Comparison of ENCODE assay signal across 8 mouse cellular contexts in genomic region chr17:80168425-80169182, GRCm38 (mm10). TPM values are rescaled to one million over a fixed set of nuclear protein-coding genes. Genes with fewer than 3 reads are reported as not detected.
DNase-seq lines count a peak whose midpoint lies in the region; ATAC-seq lines count a peak whose summit lies in the region.

No protein-coding gene starts in this region.

- no peaks in the 10 kb centered on the region for H3K36me3 ChIP-seq in hindbrain, embryonic 15.5 days

- no peaks in the 10 kb centered on the region for H3K9me3 ChIP-seq in hindbrain, embryonic 15.5 days

- peak overlapping the region; percentile 5; the same call in 1 of the 2 replicates for H3K4me3 ChIP-seq in hindbrain, embryonic 15.5 days

- no peak overlapping the region for H3K9ac ChIP-seq in hindbrain, embryonic 15.5 days

- ATAC-seq in hindbrain, embryonic 15.5 days (ENCODE audit: low FRiP score, low read depth): peak; percentile 84
- ATAC-seq in activated CD4-positive, CD25-positive, alpha-beta regulatory T cell, adult 4 months: no peak

- peaks cover 22% of the 10 kb centered on the region for H3K4me1 ChIP-seq in hindbrain, embryonic 15.5 days (replicated peaks)

- H3K4me2 ChIP-seq in hindbrain, embryonic 15.5 days: peak overlapping the region; percentile 47

- H3K27me3 ChIP-seq in hindbrain, embryonic 15.5 days: no peaks in the 10 kb centered on the region

- H3K27ac ChIP-seq in hindbrain, embryonic 15.5 days (replicated peaks): peak overlapping the region; percentile 77

- DNase-seq in adrenal gland, postnatal 10 days: peak; percentile 34
- DNase-seq in adrenal gland, adult 18-20 months (ENCODE audit: low spot score in 2 of 2): no peak
- peak; percentile 66 to 72 for DNase-seq in cerebellum, postnatal 10 days
- DNase-seq in frontal cortex, postnatal 14 days (ENCODE audit: low spot score in 2 of 2): peak; percentile 50 to 61
- DNase-seq in left cerebral cortex, postnatal 36 days (ENCODE audit: low spot score in 2 of 2): peak; percentile 65 to 76
- DNase-seq in right cerebral cortex, adult 18-20 months: peak; percentile 79

- intact Hi-C loops in left cerebral cortex, postnatal 36 days (cut with DNase I): loop anchor here (2.0 kb wide), 1 partner anchor 106 kb away; the partner anchor contains the start of gene Hnrnpll

- WGBS in hindbrain, embryonic 15.5 days: 14% methylated on average over 16 of the region's 16 CpGs

RNA-seq across cellular contexts. Expression of gene Srsf7, which starts 38.5 kb away (rescaled TPM):
- 100 to 1,000 TPM; 101 to 117 TPM for total RNA-seq in adrenal gland, postnatal 10 days (2021)
- total RNA-seq in adrenal gland, adult 18-20 months (2021): 100 to 1,000 TPM; 124 to 133 TPM
- polyA plus RNA-seq in hindbrain, embryonic 15.5 days (2015; fragmentation: Nextera tagmentation; extraction: Ambion mirVana): 372 and 395 TPM in 2 replicates
- 100 to 1,000 TPM in 1 of 2 experiments, 10 to 100 TPM in 1; 86.3 to 112 TPM for total RNA-seq in left cerebral cortex, postnatal 36 days (2021)
- polyA plus RNA-seq in activated CD4-positive, CD25-positive, alpha-beta regulatory T cell, adult 4 months (2017; shearing (Covaris generic)): 100 to 1,000 TPM; 467 to 529 TPM

RNA-seq across cellular contexts. Expression of gene Ttc39d, which starts 38.7 kb away (rescaled TPM):
- not detected for total RNA-seq in adrenal gland, postnatal 10 days (2021)
- total RNA-seq in adrenal gland, adult 18-20 months (2021): not detected
- polyA plus RNA-seq in hindbrain, embryonic 15.5 days (2015; fragmentation: Nextera tagmentation; extraction: Ambion mirVana): 0.08 and 0.29 TPM in 2 replicates
- total RNA-seq in left cerebral cortex, postnatal 36 days (2021): under 1 TPM in 1 of 2 experiments, not detected in 1; 0.43 TPM
- not detected for polyA plus RNA-seq in activated CD4-positive, CD25-positive, alpha-beta regulatory T cell, adult 4 months (2017; shearing (Covaris generic))

RNA-seq across cellular contexts. Expression of gene Galm, which starts 41.3 kb away (rescaled TPM):
- 10 to 100 TPM; 24.7 to 32.1 TPM for total RNA-seq in adrenal gland, postnatal 10 days (2021)
- 10 to 100 TPM; 17.7 to 22.6 TPM for total RNA-seq in adrenal gland, adult 18-20 months (2021)
- polyA plus RNA-seq in hindbrain, embryonic 15.5 days (2015; fragmentation: Nextera tagmentation; extraction: Ambion mirVana): 2.1 and 2.2 TPM in 2 replicates
- total RNA-seq in left cerebral cortex, postnatal 36 days (2021): 1 to 10 TPM; 2.6 to 2.7 TPM
- polyA plus RNA-seq in activated CD4-positive, CD25-positive, alpha-beta regulatory T cell, adult 4 months (2017; shearing (Covaris generic)): 10 to 100 TPM; 33.3 to 40.7 TPM

RNA-seq across cellular contexts. Expression of gene Gemin6, which starts 55.6 kb away (rescaled TPM):
- total RNA-seq in adrenal gland, postnatal 10 days (2021): 1 to 10 TPM; 8.3 to 8.7 TPM
- total RNA-seq in adrenal gland, adult 18-20 months (2021): 1 to 10 TPM; 6.5 to 7.0 TPM
- polyA plus RNA-seq in hindbrain, embryonic 15.5 days (2015; fragmentation: Nextera tagmentation; extraction: Ambion mirVana): 17.6 and 23.8 TPM in 2 replicates
- 1 to 10 TPM; 6.2 to 6.6 TPM for total RNA-seq in left cerebral cortex, postnatal 36 days (2021)
- 10 to 100 TPM; 14.7 to 14.9 TPM for polyA plus RNA-seq in activated CD4-positive, CD25-positive, alpha-beta regulatory T cell, adult 4 months (2017; shearing (Covaris generic))

Comparison
In these comparisons a context has a peak if more than half of its experiments do, and no peak if none do; other contexts are left out.
1. DNase-seq: peak in adrenal gland, postnatal 10 days (single experiment), cerebellum, postnatal 10 days (2 of 2), frontal cortex, postnatal 14 days (2 of 2), left cerebral cortex, postnatal 36 days (2 of 2) and right cerebral cortex, adult 18-20 months (single experiment); none in adrenal gland, adult 18-20 months (0 of 2).
2. RNA of gene Galm, which starts 41.3 kb away (total RNA-seq): 24.7 to 32.1 TPM in adrenal gland, postnatal 10 days and 17.7 to 22.6 TPM in adrenal gland, adult 18-20 months; 2.6 to 2.7 TPM in left cerebral cortex, postnatal 36 days; every median in the first group is over 4 times any median in the second.